Mouse (Mus musculus) lung, postnatal 0 days (tissue): Measurements from ENCODE around the gene Mcu.

ENCODE experiments used
- CTCF ChIP-seq: IDR thresholded peaks from 2 replicates; pipeline ENCODE4 v1.5.1; 2016; ENCODE audit warnings: antibody characterized with exemption, mild to moderate bottlenecking
- EP300 ChIP-seq: IDR thresholded peaks from 2 replicates; pipeline ENCODE4 v1.6.1; 2016; ENCODE audit warnings: antibody characterized with exemption, mild to moderate bottlenecking, control low read depth

GRCm38 (mm10) chr10:59538767-59539532 lies 77.5 kb downstream of the Mcu start:
- TF ChIP-seq EP300 (no peak), CTCF (no peak)
